Mouse (Mus musculus) adrenal gland, adult 8-10 months (tissue): ENCODE results near the gene Ushbp1. TPM values are rescaled to one million over a fixed set of nuclear protein-coding genes. Genes with fewer than 3 reads are reported as not detected.

Experiments used
- DNase-seq: peaks from one replicate; pipeline ENCODE4 v3.0.0; 2022
- total RNA-seq, 4 experiments: library from RNA; stranded (reverse); gene quantifications; 2 replicates each; pipeline ENCODE4 v1.2.4; 2022

The Ushbp1 gene
- total RNA-seq, 4 experiments from 2014 or later, result 11.4 to 25.1 (median 18.2) TPM

GRCm38 (mm10) chr8:71392871-71393270, 2.7 kb downstream of the Ushbp1 start:
- DNase-seq, result peak; percentile 17

GRCm38 (mm10) chr8:71392391-71392790, 3.2 kb downstream of the Ushbp1 start:
- DNase-seq, result peak; percentile 1

GRCm38 (mm10) chr8:71391696-71392095, 3.9 kb downstream of the Ushbp1 start:
- DNase-seq, result peak; percentile 0

GRCm38 (mm10) chr8:71388267-71388666, 7.3 kb downstream of the Ushbp1 start:
- no peak for DNase-seq

DNA sequence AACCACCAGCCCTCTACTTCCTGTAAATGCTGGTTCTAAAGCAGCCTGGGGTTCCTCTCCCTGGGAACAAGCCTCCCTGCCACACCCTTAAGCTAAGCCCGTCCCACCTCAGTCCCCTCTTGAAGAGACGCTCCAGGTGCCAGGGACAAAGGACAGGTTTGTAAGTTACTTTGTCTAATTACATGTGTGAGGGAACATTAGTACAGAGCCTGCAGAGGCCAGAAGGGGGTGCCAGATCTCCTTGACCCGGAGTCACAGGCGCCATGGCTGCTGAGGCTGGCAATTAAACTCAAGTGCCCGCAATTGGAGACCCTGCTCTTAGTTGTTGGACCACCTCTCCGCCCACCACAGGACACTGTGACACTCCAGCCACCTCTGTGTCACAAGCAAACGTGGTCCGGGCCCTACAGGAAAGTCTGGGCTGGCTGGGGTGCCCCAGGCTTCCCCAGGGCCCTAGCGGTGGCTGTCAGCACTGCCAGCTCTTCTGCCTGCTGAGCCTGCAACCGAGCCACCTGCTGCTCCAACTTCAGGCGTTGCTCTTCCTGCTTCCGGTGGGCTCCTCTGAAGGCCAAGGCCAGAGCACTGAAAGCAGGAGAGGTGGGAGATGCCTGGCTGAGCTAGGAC, 10.3 kb downstream of the Ushbp1 start:
- DNase-seq, result no peak

DNA sequence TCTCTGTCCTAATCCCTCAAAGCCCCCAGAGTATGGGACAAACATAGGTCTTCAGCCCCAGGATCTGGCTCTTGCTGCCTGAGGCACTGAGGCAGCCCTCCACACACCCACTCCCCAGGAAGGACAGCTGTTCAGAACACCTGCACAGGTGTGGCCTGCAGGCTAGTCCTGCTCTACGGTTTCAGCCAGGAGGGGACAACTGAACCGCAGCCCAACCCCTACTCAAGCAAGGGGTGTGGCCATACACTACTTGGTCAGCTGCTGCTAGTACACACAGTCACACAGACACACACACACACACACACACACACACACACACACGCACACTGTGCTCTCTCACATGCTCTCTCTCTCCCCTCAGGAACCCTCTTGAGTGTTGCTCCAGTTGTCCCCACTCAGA, 11.7 kb downstream of the Ushbp1 start:
- no peak for DNase-seq

DNA sequence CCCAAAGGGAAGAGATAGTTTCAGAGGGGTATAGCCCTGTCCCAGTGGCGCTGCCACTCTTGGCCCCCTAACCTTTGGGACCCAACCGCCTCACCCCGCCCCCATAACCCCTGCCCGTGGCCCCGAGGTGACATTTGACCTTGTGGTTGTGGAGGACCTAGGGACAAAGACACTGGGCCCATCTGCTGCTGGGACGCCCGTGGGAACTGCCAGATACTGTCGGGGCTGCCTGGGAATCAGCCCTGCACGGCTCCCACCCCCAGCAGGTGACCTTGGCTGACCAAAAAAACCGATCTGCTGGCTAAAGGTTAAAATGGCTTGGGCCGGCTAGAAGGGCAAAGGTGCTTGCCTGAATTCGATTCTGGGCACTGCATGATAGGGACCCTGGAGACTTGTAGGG, 12.2 kb downstream of the Ushbp1 start:
- no peak for DNase-seq

DNA sequence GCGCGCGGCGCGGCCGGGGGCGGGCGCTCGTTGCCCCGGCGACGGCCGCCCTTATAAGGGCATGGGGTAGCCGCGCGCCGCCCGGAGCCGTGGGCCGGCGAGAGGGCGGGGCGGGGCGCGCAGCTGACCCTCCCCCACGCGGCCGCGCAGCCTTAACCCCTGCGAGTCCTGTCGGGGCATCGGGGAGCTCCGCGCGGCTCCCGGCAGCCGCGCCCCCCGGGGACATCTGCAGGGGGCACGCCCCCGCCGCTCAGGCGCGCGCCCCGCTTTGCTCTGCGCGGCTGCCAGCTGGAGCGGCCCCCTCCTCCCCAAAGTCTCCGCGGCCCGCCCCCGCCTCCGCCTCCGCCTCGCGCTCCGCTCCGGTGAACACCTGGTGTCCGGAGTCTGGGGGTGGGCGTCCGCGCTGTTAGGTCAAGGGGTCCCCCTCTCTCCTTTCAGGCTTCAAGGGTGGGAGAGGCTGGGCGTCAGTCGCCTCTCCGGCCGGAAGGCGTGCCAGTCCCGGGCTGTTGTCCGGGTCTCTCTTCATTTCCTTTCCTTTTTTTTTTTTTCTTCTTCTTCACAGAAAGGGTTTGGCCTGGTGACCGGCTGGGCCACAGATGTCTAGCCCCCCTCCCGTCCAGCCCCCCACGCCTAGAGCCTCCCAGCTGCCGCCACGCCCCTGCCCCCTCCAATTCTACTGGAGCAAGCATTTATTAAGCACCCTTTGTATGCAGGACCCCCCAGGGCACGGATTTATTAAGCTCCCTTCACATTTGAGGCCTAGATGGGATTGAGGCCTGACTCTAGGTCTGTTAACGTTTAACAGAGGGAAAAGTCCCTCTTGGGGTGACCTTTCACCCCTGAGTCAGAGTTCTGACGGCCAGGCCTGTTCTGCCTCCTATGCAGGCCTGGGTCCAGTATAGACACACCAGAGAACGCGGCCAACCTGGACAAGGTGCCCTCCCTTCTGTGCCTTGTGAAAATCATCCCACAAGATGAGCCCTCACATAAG, 13.3 kb downstream of the Ushbp1 start:
- peak; percentile 84 for DNase-seq

DNA sequence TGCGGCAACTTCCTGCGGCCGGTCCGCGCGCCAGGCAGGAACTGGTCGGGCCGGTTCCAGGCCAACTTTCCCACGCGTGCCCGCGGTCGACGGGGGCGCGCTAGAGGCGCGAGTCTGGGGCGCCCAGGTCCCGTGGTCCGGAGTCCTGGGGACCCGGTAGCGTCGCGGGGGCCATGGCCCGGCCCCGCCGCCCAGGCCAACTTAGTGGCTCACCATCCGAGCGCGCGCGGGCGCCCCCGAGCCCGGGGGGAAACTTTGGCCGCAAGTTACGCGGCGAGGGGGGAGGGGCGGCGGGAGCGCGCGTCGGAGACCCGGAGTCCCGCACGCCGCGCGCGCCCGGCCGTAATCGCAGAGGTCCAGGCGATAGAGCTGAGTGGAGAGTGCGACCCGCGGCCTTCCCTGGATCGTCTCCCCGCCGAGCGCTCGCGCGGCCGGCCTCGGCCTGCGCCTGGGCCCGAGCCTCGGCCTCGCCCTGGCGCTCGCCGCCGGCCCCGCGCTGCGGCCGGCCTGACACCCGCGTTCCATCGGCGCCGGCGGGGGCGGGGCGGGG, 14.1 kb downstream of the Ushbp1 start, which contains the start of gene Nr2f6:
Gene Nr2f6 (minus strand): TSS at position 540 of the 550 bp plus-strand sequence.
- DNase-seq, result no peak

DNA sequence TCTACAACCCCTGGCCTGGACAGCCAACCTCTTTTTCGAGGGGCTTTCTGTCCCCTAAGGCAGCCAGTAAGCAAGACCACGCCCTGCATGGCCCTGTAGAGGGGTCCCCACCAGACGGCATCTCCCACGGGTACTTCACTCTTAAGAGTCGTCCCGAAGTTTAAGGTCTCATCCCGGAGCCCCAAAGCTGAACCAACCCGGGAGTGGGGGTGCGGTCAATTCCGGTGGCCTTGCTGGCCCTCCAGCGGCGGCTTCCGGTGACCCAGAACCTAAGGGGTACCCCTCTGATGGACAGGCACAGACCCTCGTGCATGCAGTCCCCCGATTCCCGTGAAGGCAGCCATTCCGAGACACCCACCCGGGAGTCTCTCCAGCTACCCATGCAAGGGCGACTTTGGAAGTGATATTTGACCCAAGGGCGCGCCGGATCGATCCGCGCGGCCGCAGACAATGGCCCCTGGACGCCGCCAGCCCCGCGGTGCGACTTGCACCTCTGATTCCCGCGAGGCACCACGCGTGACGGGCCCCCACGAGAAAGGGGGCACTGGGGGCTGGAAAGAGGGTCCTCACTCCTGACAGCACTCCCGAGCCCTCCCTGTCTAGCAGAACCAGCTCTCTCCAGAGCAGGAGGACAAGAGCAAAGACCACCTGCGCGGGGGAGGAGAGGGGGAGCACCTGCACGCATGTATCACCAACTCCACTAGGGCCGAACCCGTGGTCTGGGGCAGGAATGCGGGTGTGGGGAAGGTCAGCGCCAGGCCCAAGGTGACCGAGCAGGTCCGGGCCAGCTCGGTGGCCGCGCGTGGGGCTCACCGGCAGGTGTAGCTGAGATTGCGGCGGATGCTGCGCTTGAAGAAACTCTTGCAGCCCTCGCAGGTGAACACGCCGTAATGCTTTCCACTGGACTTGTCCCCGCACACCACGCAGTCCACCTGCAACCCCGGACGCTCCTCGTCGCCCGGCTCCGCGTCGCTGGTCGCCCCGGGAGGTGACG, 15.1 kb downstream of the Ushbp1 start:
- no peak for DNase-seq

DNA sequence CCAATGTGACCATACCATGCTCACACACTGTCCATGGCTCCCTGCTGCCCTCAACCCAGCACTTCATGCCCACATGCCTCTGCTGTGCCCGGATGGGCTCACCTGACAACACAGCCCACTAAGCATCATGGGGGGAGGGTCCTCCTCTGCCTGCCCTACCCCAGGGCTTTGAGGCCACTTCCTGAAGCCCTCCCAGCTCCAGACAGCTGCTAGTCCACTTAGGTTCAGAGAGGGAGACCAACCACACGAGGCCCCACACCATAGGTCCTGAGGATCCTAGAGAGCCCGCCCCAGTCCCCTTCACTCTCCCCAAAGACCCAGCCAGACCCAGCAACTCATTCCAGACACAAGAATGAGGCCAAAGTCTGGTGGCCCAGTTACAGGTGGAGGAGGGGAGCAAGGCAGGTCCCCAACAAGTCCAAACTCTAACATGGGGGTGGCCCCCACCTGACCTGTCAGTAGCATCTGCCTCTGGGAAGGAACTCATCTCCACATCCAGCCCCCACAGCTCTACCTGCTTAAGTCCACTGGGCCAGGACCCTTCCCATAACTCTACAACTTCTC, 16.0 kb downstream of the Ushbp1 start:
- DNase-seq, result no peak

GRCm38 (mm10) chr8:71379008-71379407, 16.6 kb downstream of the Ushbp1 start:
- no peak for DNase-seq

GRCm38 (mm10) chr8:71376423-71377030, 19.1 kb downstream of the Ushbp1 start:
- no peak for DNase-seq

DNA sequence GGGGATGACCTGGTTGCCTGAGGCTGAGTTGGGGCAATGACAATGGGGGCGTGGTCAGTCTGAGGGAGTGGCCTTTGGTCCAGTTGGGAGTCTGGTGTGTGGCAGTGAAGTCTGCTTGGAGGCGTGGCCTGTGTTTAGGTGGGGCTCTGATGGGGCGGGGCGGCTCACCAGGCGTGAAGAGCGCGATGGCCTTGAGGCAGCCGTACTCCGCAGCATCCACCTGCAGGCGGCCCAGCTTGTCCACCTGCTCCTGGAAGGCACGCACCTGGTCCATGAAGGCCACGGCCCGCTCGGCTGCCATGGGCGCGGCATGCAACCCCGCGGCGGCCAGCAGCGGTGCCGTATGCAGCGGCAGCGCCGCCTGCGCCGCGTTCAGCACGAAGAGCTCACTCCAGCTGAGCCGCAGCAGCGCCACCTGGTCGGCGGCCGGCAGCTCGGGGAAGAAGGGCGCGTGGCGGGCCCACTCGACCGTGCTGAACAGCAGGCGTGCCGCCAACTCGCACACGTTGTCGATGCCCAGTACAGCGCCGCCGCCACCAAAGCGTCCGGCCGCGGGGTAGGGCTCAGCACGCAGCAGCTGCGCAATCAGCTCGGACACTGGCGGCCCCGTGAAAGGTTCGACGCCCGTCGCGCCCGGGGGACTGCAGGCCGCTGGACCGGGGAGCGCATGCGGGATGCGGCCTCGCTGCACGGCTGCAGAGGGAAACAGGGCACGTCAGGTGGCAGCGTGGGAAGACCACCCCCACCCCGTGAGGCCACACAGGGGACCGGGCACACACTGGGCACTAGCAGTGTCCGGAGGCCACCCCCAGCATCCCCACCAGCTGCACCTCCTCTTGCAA, 19.8 kb downstream of the Ushbp1 start:
- peak; percentile 85 for DNase-seq

DNA sequence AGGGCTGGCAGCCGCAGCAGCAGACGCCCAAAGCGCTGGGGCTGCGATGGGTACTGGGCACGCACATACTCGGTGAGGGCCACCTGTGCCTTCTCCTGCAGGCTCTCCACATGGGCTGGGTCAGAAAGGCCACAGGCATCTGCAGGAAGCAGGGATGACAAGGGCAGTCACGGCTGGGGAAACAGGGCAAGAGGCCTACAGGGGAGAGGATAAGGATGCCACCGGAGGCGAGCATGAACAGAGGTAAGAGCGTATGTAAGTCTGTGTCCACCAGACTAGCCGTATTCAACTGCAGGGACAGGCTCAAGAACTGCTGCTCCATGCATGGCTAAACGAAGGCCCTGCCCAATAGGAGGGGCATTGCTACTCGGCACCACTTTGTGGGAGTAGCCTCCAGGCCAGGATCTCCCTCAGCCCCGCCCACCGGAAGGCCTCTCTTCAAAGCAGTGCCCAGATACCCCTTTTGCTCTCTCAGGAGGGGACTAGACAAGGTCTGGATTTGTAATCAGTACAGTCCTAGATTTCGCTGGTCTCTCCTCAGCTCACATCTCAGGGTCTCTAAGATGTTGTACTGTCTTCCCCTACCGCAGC, 20.9 kb downstream of the Ushbp1 start:
- no peak for DNase-seq

DNA sequence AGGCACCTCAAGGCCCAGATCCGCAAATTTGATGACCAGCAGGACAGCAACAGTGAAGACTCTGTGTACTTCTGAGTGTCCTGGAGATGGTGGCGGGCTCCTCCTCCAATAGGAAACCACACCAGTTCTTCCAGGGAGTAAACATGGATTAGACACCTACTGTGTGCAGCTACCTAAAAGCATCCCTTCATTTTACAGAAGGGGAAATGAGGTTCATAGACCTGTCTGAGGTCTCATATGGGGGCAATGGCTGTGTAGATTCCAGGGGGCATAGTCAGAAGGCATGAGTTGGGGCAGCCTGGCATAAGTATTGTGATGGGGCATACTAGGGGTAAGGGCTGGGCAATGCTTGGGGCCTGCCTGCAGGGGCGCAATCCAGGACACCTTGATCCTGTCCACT, 22.6 kb downstream of the Ushbp1 start:
- DNase-seq, result no peak

- no peak for DNase-seq
Measured at GRCm38 (mm10) chr8:71372427-71372826, 23.2 kb downstream of the Ushbp1 start.

- DNase-seq, result peak; percentile 98
Measured at GRCm38 (mm10) chr8:71371236-71371848, 24.3 kb downstream of the Ushbp1 start, which contains the start of gene Ocel1. Ocel1 (plus strand) TSS chr8:71371298.

DNA sequence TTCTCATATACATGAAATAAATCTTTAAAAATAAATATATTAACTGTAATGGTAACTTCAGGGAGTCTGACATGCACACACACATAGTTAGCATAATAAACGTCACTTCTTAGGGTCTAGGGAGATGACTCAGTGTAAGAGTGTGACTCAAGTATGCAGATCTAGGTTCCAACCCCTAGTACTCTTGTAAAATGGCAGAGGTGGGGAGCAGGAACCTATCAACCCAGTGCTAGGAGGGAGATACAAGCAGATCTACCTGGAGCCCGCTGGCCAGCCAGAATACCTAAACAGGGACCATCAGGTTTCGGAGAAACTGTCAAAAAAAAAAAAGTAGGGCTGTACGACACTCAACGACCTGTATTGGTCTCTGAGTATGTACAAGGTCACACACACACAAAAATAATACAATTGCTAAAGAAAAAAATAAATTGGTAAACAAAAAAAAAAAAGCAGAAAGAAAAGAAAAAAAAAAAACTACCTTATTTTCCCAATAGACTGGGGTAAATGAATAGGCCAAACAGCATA, 24.8 kb downstream of the Ushbp1 start:
- DNase-seq, result no peak
